Mouse (Mus musculus): ENCODE data around the gene Hectd1.

Gene Hectd1

GRCm38 (mm10) chr12:51767454-51767853, 61.9 kb downstream of the Hectd1 start:
- no peak for DNase-seq

GRCm38 (mm10) chr12:51759374-51759773, 70.0 kb downstream of the Hectd1 start:
- no peak for DNase-seq

GRCm38 (mm10) chr12:51756599-51756961, 72.8 kb downstream of the Hectd1 start:
- DNase-seq: no peak

GRCm38 (mm10) chr12:51755938-51756598, 73.3 kb downstream of the Hectd1 start:
- no peak for DNase-seq

GRCm38 (mm10) chr12:51747348-51747747, 82.0 kb downstream of the Hectd1 start:
- no peak for DNase-seq

- no peak for DNase-seq
Measured at GRCm38 (mm10) chr12:51744957-51745356, 84.4 kb downstream of the Hectd1 start.

- DNase-seq: peak; percentile 33 to 57
Measured at GRCm38 (mm10) chr12:51741690-51742089, 87.6 kb downstream of the Hectd1 start.

- no peak for DNase-seq
Measured at GRCm38 (mm10) chr12:51736807-51737206, 92.5 kb downstream of the Hectd1 start.

- no peak for DNase-seq
Measured at GRCm38 (mm10) chr12:51736381-51736780, 93.0 kb downstream of the Hectd1 start.

GRCm38 (mm10) chr12:51735840-51736271, 93.5 kb downstream of the Hectd1 start:
- DNase-seq: peak; percentile 21 to 57

GRCm38 (mm10) chr12:51734605-51735211, 94.6 kb downstream of the Hectd1 start:
- peak in 1 of 2 experiments; percentile 23 for DNase-seq

- no peak for DNase-seq
Measured at GRCm38 (mm10) chr12:51729827-51730226, 99.5 kb downstream of the Hectd1 start.

- DNase-seq: peak; percentile 56 to 70
Measured at GRCm38 (mm10) chr12:51729058-51729457, 100.3 kb downstream of the Hectd1 start.

- DNase-seq: no peak
Measured at GRCm38 (mm10) chr12:51721836-51722235, 107.5 kb downstream of the Hectd1 start.

GRCm38 (mm10) chr12:51718617-51719016, 110.7 kb downstream of the Hectd1 start:
- DNase-seq: peak in 1 of 2 experiments; percentile 14

GRCm38 (mm10) chr12:51712685-51713084, 116.7 kb downstream of the Hectd1 start:
- DNase-seq: no peak

GRCm38 (mm10) chr12:51710154-51710553, 119.2 kb downstream of the Hectd1 start:
- DNase-seq: peak in 1 of 2 experiments; percentile 45

- no peak for DNase-seq
Measured at GRCm38 (mm10) chr12:51709741-51710140, 119.6 kb downstream of the Hectd1 start.

- DNase-seq: peak; percentile 43 to 70
Measured at GRCm38 (mm10) chr12:51708941-51709686, 120.2 kb downstream of the Hectd1 start.

GRCm38 (mm10) chr12:51706673-51707235, 122.6 kb downstream of the Hectd1 start:
- DNase-seq: no peak

GRCm38 (mm10) chr12:51705778-51706177, 123.6 kb downstream of the Hectd1 start:
- DNase-seq: peak; percentile 52 to 71

GRCm38 (mm10) chr12:51704572-51704971, 124.8 kb downstream of the Hectd1 start:
- DNase-seq: peak; percentile 23 to 30

GRCm38 (mm10) chr12:51703859-51704258, 125.5 kb downstream of the Hectd1 start:
- DNase-seq: no peak

All from lung, postnatal 4 days (tissue).